Mouse (Mus musculus): ENCODE data around the gene Jag1.

DNA sequence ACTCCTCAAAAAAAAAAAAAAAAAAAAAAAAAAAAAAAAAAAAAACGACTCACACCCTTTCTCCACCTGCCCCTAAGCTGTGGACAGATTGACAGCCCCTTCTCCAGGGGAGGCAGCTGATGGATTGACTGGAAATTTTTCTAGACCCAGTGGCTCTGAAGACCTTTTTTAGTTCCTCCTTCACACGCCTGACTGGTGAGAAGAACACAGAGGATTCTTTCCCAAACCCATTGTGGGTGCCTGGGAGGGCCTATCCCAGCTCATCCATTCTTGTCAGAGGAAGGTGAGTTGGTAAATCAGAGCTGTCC, 42.2 kb downstream of the Jag1 start:
- TF ChIP-seq CTCF (IDR thresholded peaks at IDR 0.05; ENCODE audit: low read depth, low read length) (no peak), POLR2A (IDR thresholded peaks at IDR 0.05; ENCODE audit: insufficient read depth, low read length) (no peak), EP300 (IDR thresholded peaks at IDR 0.05; ENCODE audit: insufficient read depth, low read depth, low read length) (no peak)
